Mouse (Mus musculus) E14TG2a.4 (cell line): ENCODE measurements around the gene Scrn3.

Experiments
- CTCF ChIP-seq: conservative IDR thresholded peaks from 2 replicates; pipeline ENCODE4 v1.5.1; 2014; ENCODE audit warnings: low read length
- NANOG ChIP-seq: IDR thresholded peaks from 2 replicates; pipeline ENCODE4 v1.6.1; 2014; ENCODE audit warnings: borderline replicate concordance, low read length, mixed read lengths
- POU5F1 ChIP-seq: IDR thresholded peaks from 2 replicates; pipeline ENCODE4 v1.6.1; 2014; ENCODE audit warnings: low read length, borderline replicate concordance

DNA sequence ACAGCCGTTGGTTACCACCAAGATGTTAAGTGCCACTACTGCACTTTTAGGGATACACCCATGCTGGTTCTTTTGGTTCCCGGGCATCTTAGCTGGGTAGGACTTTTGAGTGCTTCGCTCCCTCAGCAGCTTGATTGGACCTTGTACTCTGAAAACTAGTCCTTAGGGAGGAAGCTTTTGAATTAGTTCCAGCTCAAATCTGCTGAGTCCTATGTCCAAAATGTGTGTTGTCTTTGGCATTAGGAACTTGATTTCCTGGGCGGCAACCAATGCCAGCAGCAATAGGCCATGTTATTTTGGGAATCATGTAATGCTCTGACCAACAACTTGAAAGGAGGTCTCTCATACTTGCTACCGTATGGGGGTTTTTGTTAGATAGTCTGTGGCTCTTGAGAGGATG lies 13.5 kb downstream of the Scrn3 start:
- TF ChIP-seq CTCF (no peak), POU5F1 (no peak), NANOG (no peak)
